15 mouse cellular contexts compared by ENCODE assay signal in genomic region chr15:6570164-6570861, GRCm38 (mm10). TPM values are rescaled to one million over a fixed set of nuclear protein-coding genes. Genes with fewer than 3 reads are reported as not detected.
DNase-seq lines count a peak whose midpoint lies in the region; ATAC-seq and TF ChIP-seq lines count a peak whose summit lies in the region.
"Had no signal": no experiment of that assay in that cellular context is flagged by ENCODE, and none has a peak within 500 bp of the region (broad histone marks: within the 10 kb centered on the region; RNA-seq: fewer than 3 reads in every experiment).

No protein-coding gene starts in this region.

- no peak overlapping the region for H3K9ac ChIP-seq in embryonic facial prominence, embryonic 14.5 days (ENCODE audit: low read depth, low read length)
- no peak overlapping the region for H3K9ac ChIP-seq in kidney, embryonic 14.5 days (ENCODE audit: low read depth, low read length)
- H3K9ac ChIP-seq in neural tube, embryonic 13.5 days: no peak overlapping the region
- H3K9ac ChIP-seq in lung, postnatal 0 days (replicated peaks; ENCODE audit: low read depth): no peak overlapping the region
- H3K9ac ChIP-seq: embryonic facial prominence, embryonic 15.5 days; heart, embryonic 12.5 days; limb, embryonic 15.5 days; lung, embryonic 15.5 days had no signal

- 0 out of 2 replicates have a peak, but pooled peaks have one; percentile 2 for ATAC-seq in embryonic facial prominence, embryonic 14.5 days (ENCODE audit: low read depth)
- ATAC-seq in kidney, embryonic 14.5 days (ENCODE audit: low FRiP score, low TSS enrichment): peak; percentile 20; the same call in 1 of the 2 replicates
- 0 out of 2 replicates have a peak, but pooled peaks have one; percentile 15 for ATAC-seq in neural tube, embryonic 13.5 days (ENCODE audit: low read depth)
- no peak for ATAC-seq in lung, postnatal 0 days

- H3K27me3 ChIP-seq in embryonic facial prominence, embryonic 14.5 days (replicated peaks; ENCODE audit: control insufficient read depth, insufficient read depth, low read length): no peaks in the 10 kb centered on the region
- no peaks in the 10 kb centered on the region for H3K27me3 ChIP-seq in embryonic facial prominence, embryonic 10.5 days (replicated peaks; ENCODE audit: low read depth, poor library complexity, severe bottlenecking)
- no peaks in the 10 kb centered on the region for H3K27me3 ChIP-seq in kidney, embryonic 14.5 days (ENCODE audit: control insufficient read depth, insufficient read depth, low read length)
- no peaks in the 10 kb centered on the region for H3K27me3 ChIP-seq in neural tube, embryonic 13.5 days
- no peaks in the 10 kb centered on the region for H3K27me3 ChIP-seq in lung, postnatal 0 days (replicated peaks; ENCODE audit: insufficient read depth, low read length)
- H3K27me3 ChIP-seq: embryonic facial prominence, embryonic 15.5 days; heart, embryonic 12.5 days; limb, embryonic 15.5 days; lung, embryonic 15.5 days had no signal

- H3K4me2 ChIP-seq in embryonic facial prominence, embryonic 14.5 days (ENCODE audit: low read depth, low read length): no peak overlapping the region
- H3K4me2 ChIP-seq in kidney, embryonic 14.5 days (replicated peaks; ENCODE audit: low read depth, low read length): no peak overlapping the region
- H3K4me2 ChIP-seq in neural tube, embryonic 13.5 days: no peak overlapping the region
- no peak overlapping the region for H3K4me2 ChIP-seq in lung, postnatal 0 days (replicated peaks; ENCODE audit: low read depth, low read length)
- H3K4me2 ChIP-seq: embryonic facial prominence, embryonic 15.5 days; heart, embryonic 12.5 days; limb, embryonic 15.5 days; lung, embryonic 15.5 days had no signal

- H3K27ac ChIP-seq in embryonic facial prominence, embryonic 14.5 days (replicated peaks; ENCODE audit: low read depth, low read length): no peak overlapping the region
- no peak overlapping the region for H3K27ac ChIP-seq in embryonic facial prominence, embryonic 10.5 days (replicated peaks)
- no peak overlapping the region for H3K27ac ChIP-seq in kidney, embryonic 14.5 days (ENCODE audit: low read depth, low read length)
- H3K27ac ChIP-seq in neural tube, embryonic 13.5 days (replicated peaks): no peak overlapping the region
- no peak overlapping the region for H3K27ac ChIP-seq in lung, postnatal 0 days (ENCODE audit: low read length)
- H3K27ac ChIP-seq: embryonic facial prominence, embryonic 15.5 days; kidney, postnatal 0 days; limb, embryonic 15.5 days; lung, embryonic 15.5 days; stomach, postnatal 0 days had no signal

- TF ChIP-seq EP300 in lung, postnatal 0 days (IDR thresholded peaks at IDR 0.05): no peak

- peaks cover 10% of the 10 kb centered on the region for H3K4me1 ChIP-seq in embryonic facial prominence, embryonic 14.5 days (ENCODE audit: control insufficient read depth, insufficient read depth, low read length)
- 0 out of 2 replicates have a peak, but pooled peaks cover 4% of the 10 kb centered on the region for H3K4me1 ChIP-seq in embryonic facial prominence, embryonic 10.5 days
- H3K4me1 ChIP-seq in kidney, embryonic 14.5 days (ENCODE audit: control insufficient read depth, insufficient read depth, low read length): no peaks in the 10 kb centered on the region
- no peaks in the 10 kb centered on the region for H3K4me1 ChIP-seq in neural tube, embryonic 13.5 days (replicated peaks)
- no peaks in the 10 kb centered on the region for H3K4me1 ChIP-seq in lung, postnatal 0 days (ENCODE audit: insufficient read depth, low read depth, low read length)
- H3K4me1 ChIP-seq: lung, embryonic 15.5 days had no signal

- no peaks in the 10 kb centered on the region for H3K36me3 ChIP-seq in embryonic facial prominence, embryonic 14.5 days (ENCODE audit: control insufficient read depth, insufficient read depth, low read length)
- H3K36me3 ChIP-seq in embryonic facial prominence, embryonic 10.5 days (replicated peaks): no peaks in the 10 kb centered on the region
- no peaks in the 10 kb centered on the region for H3K36me3 ChIP-seq in kidney, embryonic 14.5 days (ENCODE audit: control insufficient read depth, insufficient read depth, low read length)
- no peaks in the 10 kb centered on the region for H3K36me3 ChIP-seq in neural tube, embryonic 13.5 days
- H3K36me3 ChIP-seq in lung, postnatal 0 days (ENCODE audit: insufficient read depth, low read length): no peaks in the 10 kb centered on the region
- H3K36me3 ChIP-seq: embryonic facial prominence, embryonic 15.5 days; heart, embryonic 12.5 days; limb, embryonic 15.5 days; lung, embryonic 15.5 days had no signal

- H3K4me3 ChIP-seq in embryonic facial prominence, embryonic 14.5 days (ENCODE audit: low read depth, low read length): no peak overlapping the region
- no peak overlapping the region for H3K4me3 ChIP-seq in embryonic facial prominence, embryonic 10.5 days
- H3K4me3 ChIP-seq in kidney, embryonic 14.5 days (ENCODE audit: low read length): no peak overlapping the region
- no peak overlapping the region for H3K4me3 ChIP-seq in neural tube, embryonic 13.5 days
- H3K4me3 ChIP-seq in lung, postnatal 0 days (ENCODE audit: low read depth, low read length): no peak overlapping the region
- H3K4me3 ChIP-seq: embryonic facial prominence, embryonic 15.5 days; heart, embryonic 12.5 days; limb, embryonic 15.5 days; lung, embryonic 15.5 days had no signal

- 93% methylated on average over 2 of the region's 2 CpGs for WGBS in embryonic facial prominence, embryonic 14.5 days
- WGBS in embryonic facial prominence, embryonic 10.5 days: 93% methylated on average over 2 of the region's 2 CpGs
- WGBS in kidney, embryonic 14.5 days: 94% methylated on average over 2 of the region's 2 CpGs
- WGBS in neural tube, embryonic 13.5 days: 90% methylated on average over 2 of the region's 2 CpGs
- WGBS in lung, postnatal 0 days: 94% methylated on average over 2 of the region's 2 CpGs

- H3K9me3 ChIP-seq in embryonic facial prominence, embryonic 14.5 days (ENCODE audit: control insufficient read depth, low read length): no peaks in the 10 kb centered on the region
- H3K9me3 ChIP-seq in embryonic facial prominence, embryonic 10.5 days: no peaks in the 10 kb centered on the region
- H3K9me3 ChIP-seq in kidney, embryonic 14.5 days (ENCODE audit: control insufficient read depth, low read length): no peaks in the 10 kb centered on the region
- no peaks in the 10 kb centered on the region for H3K9me3 ChIP-seq in neural tube, embryonic 13.5 days
- no peaks in the 10 kb centered on the region for H3K9me3 ChIP-seq in lung, postnatal 0 days (ENCODE audit: low read length)
- H3K9me3 ChIP-seq: embryonic facial prominence, embryonic 15.5 days; limb, embryonic 15.5 days; lung, embryonic 15.5 days had no signal

- DNase-seq in embryonic facial prominence, embryonic 14.5 days (ENCODE audit: low spot score): no peak
- no peak for DNase-seq in embryonic facial prominence, embryonic 10.5 days (ENCODE audit: low spot score)
- DNase-seq in kidney, postnatal 25 days: no peak
- no peak for DNase-seq in neural tube, embryonic 10.5 days (ENCODE audit: extremely low spot score, low spot score)
- no peak for DNase-seq in lung, postnatal 0 days (ENCODE audit: low spot score)
- DNase-seq in kidney, adult 9 months: no peak
- DNase-seq: layer of hippocampus, adult 9-11 months had no signal

- no peak for TF ChIP-seq CTCF in lung, postnatal 0 days (IDR thresholded peaks at IDR 0.05)

RNA-seq across cellular contexts. Expression of gene Fyb, which starts 47.7 kb away (rescaled TPM):
- 7.5 and 11.0 TPM in 2 replicates for polyA plus RNA-seq in embryonic facial prominence, embryonic 14.5 days (2014; fragmentation: Nextera tagmentation; extraction: Ambion mirVana)
- polyA plus RNA-seq in embryonic facial prominence, embryonic 10.5 days (2016; fragmentation: Nextera tagmentation; extraction: Ambion mirVana): 2.3 and 3.3 TPM in 2 replicates
- polyA plus RNA-seq in kidney, embryonic 14.5 days (2014; fragmentation: Nextera tagmentation; extraction: Ambion mirVana): 3.2 and 5.2 TPM in 2 replicates
- 2.9 and 4.5 TPM in 2 replicates for polyA plus RNA-seq in neural tube, embryonic 13.5 days (2015; fragmentation: Nextera tagmentation; extraction: Ambion mirVana)
- 7.5 TPM in 2 replicates for polyA plus RNA-seq in lung, postnatal 0 days (2015; fragmentation: Nextera tagmentation; extraction: Ambion mirVana)
